Mouse (Mus musculus): ENCODE data around the gene Zfp467. TPM values are rescaled to one million over a fixed set of nuclear protein-coding genes. Genes with fewer than 3 reads are reported as not detected.

Zfp467 gene
- total RNA-seq, 1 experiment from 2014 or later, result 2.8 TPM

DNA sequence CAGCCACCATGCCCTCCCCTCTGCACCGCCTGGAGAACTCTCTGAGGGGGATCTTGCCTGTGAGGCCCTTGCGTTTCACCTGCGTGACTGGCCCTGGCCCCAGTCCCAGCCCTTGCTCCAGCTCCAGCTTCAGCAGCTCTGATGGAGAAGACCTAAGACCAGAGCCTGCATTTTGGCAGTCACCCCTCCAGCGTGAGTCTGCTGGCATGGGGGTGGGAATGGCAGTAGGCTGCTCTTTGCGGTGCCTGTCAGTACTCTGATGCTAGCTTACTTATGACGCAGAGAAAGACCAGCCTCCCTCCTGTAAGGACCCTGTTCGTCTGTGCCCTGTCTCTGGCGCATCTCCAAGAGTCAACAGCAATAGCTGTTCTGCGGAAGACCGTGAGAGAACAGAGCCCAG, 32.5 kb downstream of the Zfp467 start:
- no peak for ATAC-seq (replicated peaks; ENCODE audit: low read depth, poor library complexity, severe bottlenecking)

GRCm38 (mm10) chr6:48412662-48413061, 33.0 kb downstream of the Zfp467 start:
- no peak for ATAC-seq (replicated peaks; ENCODE audit: low read depth, poor library complexity, severe bottlenecking)

- no peak for ATAC-seq (replicated peaks; ENCODE audit: low read depth, poor library complexity, severe bottlenecking)
Measured at GRCm38 (mm10) chr6:48412147-48412546, 33.5 kb downstream of the Zfp467 start.

GRCm38 (mm10) chr6:48411193-48412092, 34.2 kb downstream of the Zfp467 start:
- ATAC-seq (replicated peaks; ENCODE audit: low read depth, poor library complexity, severe bottlenecking), result no peak

- no peak for ATAC-seq (replicated peaks; ENCODE audit: low read depth, poor library complexity, severe bottlenecking)
Measured at GRCm38 (mm10) chr6:48410551-48410950, 35.1 kb downstream of the Zfp467 start.

- peak; percentile 62 for ATAC-seq (replicated peaks; ENCODE audit: low read depth, poor library complexity, severe bottlenecking)
Measured at GRCm38 (mm10) chr6:48409726-48410343, 35.8 kb downstream of the Zfp467 start.

DNA sequence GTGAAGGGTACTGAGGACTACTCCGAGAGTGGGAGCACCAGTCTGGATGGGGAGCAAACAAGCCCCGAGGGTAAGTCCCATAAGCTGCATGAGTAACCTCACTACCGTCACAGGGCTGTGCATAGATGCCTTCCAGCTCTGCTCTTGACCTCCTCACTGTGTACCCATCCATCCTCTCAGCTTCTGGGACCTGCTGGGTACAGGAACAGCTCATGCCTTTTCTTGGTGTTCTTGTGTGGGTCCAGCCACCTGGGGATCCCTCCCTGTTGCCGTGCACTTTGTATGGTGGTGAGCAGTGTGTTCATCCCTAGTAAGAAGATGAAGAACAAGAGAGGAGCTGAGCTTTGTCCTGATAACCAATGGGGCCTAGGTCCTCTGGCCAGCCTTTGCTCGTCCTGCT, 41.6 kb downstream of the Zfp467 start:
- ATAC-seq (replicated peaks; ENCODE audit: low read depth, poor library complexity, severe bottlenecking), result no peak

DNA sequence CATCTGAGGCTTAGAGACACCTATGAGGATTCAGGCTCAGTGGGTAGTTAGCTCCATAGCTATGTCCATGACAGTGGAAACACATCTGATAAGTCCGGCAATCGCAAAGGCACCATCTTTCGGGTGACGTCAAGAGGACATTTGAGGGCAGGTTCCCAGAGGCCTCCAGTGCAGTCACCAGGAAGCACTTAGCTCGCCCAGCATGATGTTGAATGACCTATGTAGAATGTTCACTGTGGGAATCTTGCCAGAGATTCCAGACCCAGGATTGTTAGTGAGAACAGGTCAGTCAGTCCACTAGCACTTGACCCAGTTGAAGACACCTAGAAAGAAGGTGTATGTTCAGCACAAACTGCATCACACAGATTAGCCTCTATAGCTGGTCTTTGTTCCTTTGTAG, 45.7 kb downstream of the Zfp467 start:
- ATAC-seq (replicated peaks; ENCODE audit: low read depth, poor library complexity, severe bottlenecking), result no peak

- peak; percentile 51 for ATAC-seq (replicated peaks; ENCODE audit: low read depth, poor library complexity, severe bottlenecking)
Measured at GRCm38 (mm10) chr6:48397336-48397735, 48.3 kb downstream of the Zfp467 start.

DNA sequence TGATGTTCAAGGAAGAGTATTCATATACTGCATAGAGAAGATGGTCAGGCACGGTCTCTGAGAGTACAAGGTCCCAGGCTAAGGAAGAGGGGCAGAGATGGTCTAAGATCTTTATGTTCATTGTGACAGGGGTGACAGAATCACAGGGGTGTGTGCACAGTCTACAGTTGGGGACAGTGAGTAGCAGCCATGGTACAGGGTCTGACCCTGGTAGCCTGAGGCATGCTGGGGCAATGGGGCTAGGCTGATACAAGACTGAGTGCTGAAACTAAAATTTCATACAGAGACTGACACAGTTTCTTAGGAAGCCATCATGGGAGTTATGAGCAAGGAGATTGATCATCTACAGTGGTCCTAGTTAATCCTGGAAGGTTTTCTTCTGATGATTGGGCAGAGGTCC, 48.9 kb downstream of the Zfp467 start:
- no peak for ATAC-seq (replicated peaks; ENCODE audit: low read depth, poor library complexity, severe bottlenecking)

GRCm38 (mm10) chr6:48396008-48396595, 49.5 kb downstream of the Zfp467 start:
- 0 out of 2 replicates have a peak, but pooled peaks have one; percentile 23 for ATAC-seq (replicated peaks; ENCODE audit: low read depth, poor library complexity, severe bottlenecking)

GRCm38 (mm10) chr6:48395105-48396007, 50.3 kb downstream of the Zfp467 start, which contains the start of gene Krba1:
Gene Krba1 (plus strand): TSS chr6:48395586.
- peak; percentile 84 for ATAC-seq (replicated peaks; ENCODE audit: low read depth, poor library complexity, severe bottlenecking)

DNA sequence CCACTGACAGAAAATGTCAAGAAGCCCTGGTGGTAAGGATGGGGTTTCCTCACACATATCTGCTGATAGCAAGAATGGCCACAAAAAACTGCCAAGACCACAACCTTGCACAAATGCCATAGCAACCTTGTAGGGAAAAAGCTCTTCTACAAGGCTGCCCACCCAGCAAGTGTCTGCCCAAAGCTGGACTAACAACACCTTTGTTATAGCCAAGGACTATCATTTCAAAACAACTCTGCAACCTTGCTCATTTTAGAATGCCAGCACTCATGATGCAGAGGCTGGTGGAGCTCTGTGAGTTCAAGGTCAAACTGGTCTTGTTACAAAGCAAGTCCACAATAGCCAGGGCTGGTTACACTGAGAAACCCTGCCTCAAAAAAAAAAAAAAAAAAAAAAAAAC, 51.8 kb downstream of the Zfp467 start:
- 0 out of 2 replicates have a peak, but pooled peaks have one; percentile 3 for ATAC-seq (replicated peaks; ENCODE audit: low read depth, poor library complexity, severe bottlenecking)

- no peak for ATAC-seq (replicated peaks; ENCODE audit: low read depth, poor library complexity, severe bottlenecking)
Measured at GRCm38 (mm10) chr6:48388221-48388620, 57.4 kb downstream of the Zfp467 start.

Other genes with a start within 250 kb of the Zfp467 start
- gene Krba1, start 50.2 kb downstream of the Zfp467 start, total RNA-seq (2017), result 4.8 and 6.6 TPM in 2 replicates
- not detected in 2 replicates for gene Sspo, start 2.4 kb upstream of the Zfp467 start, total RNA-seq (2017)
- 2.1 TPM in 1 of 2 replicates, not detected in the other for gene Atp6v0e2, start 91.8 kb upstream of the Zfp467 start, total RNA-seq (2017)
- 4.9 and 5.6 TPM in 2 replicates for gene Lrrc61, start 109.0 kb upstream of the Zfp467 start, total RNA-seq (2017)
- not detected in 2 replicates for gene Rarres2, start 127.0 kb upstream of the Zfp467 start, total RNA-seq (2017)
- not detected in 2 replicates for gene Gm45021, start 143.8 kb upstream of the Zfp467 start, total RNA-seq (2017)
- 19.7 and 23.1 TPM in 2 replicates for gene Repin1, start 148.1 kb upstream of the Zfp467 start, total RNA-seq (2017)
- gene Gm44965, start 148.1 kb upstream of the Zfp467 start, total RNA-seq (2017), result not detected in 2 replicates
- 2.1 and 3.3 TPM in 2 replicates for gene Zfp775, start 156.2 kb upstream of the Zfp467 start, total RNA-seq (2017)
- 1.6 and 2.2 TPM in 2 replicates for gene AI854703, start 180.9 kb upstream of the Zfp467 start, total RNA-seq (2017)
- gene Gimap8, start 201.4 kb upstream of the Zfp467 start, total RNA-seq (2017), result 3.7 TPM in 2 replicates
- gene Gimap9, start 230.3 kb upstream of the Zfp467 start, total RNA-seq (2017), result 50.8 and 59.3 TPM in 2 replicates
- 1.8 and 7.3 TPM in 2 replicates for gene Gimap4, start 238.7 kb upstream of the Zfp467 start, total RNA-seq (2017)